Mouse (Mus musculus) adrenal gland, postnatal 25 days (tissue): Measurements from ENCODE around the gene Clec4f. TPM values are rescaled to one million over a fixed set of nuclear protein-coding genes. Genes with fewer than 3 reads are reported as not detected.
"Not testable (repeated sequence)": the region's sequence is repeated elsewhere in the genome, so short reads cannot be mapped to it uniquely, and the experiment has no call there.

Source experiments
- DNase-seq: peaks from one replicate; pipeline ENCODE4 v3.0.0; 2021; ENCODE audit warnings: mixed read lengths
- long read RNA-seq: library from polyadenylated mRNA; stranded (forward); transcript quantifications from one replicate; pipeline ENCODE4 v2.0.0, GENCODE M21; 2021
- total RNA-seq: library from RNA; stranded (reverse); gene quantifications from 2 replicates; pipeline ENCODE4 v1.2.3, GENCODE M21; 2021

Clec4f gene
- not detected in 2 replicates for total RNA-seq
- long read RNA-seq, transcript Clec4f-201 (7 exons, 2,471 nt) = major isoform, 25 of 29 reads
- long read RNA-seq, partial matches to known transcripts = 4 of 29 reads
- long read RNA-seq, other reads (novel, unspliced or antisense) = 0 of 29 reads

GRCm38 (mm10) chr6:83656087-83656486 is at the start of gene Clec4f:
Gene Clec4f (minus strand): TSS chr6:83656187.
- DNase-seq = no peak

GRCm38 (mm10) chr6:83704701-83705100 is 48.7 kb upstream of the Clec4f start:
- DNase-seq = no peak

GRCm38 (mm10) chr6:83704294-83704693 is 48.3 kb upstream of the Clec4f start:
- DNase-seq = no peak

- DNase-seq = no peak
Observed at GRCm38 (mm10) chr6:83703722-83704078, 47.7 kb upstream of the Clec4f start.

GRCm38 (mm10) chr6:83703000-83703721 is 47.2 kb upstream of the Clec4f start:
- no peak for DNase-seq

- DNase-seq = no peak
Observed at GRCm38 (mm10) chr6:83702146-83702999, 46.4 kb upstream of the Clec4f start.

GRCm38 (mm10) chr6:83701001-83701400 is 45.0 kb upstream of the Clec4f start:
- DNase-seq = no peak

GRCm38 (mm10) chr6:83699971-83700370 is 44.0 kb upstream of the Clec4f start:
- no peak for DNase-seq

GRCm38 (mm10) chr6:83697932-83698331 is 41.9 kb upstream of the Clec4f start:
- no peak for DNase-seq

- DNase-seq = no peak
Observed at GRCm38 (mm10) chr6:83696684-83697083, 40.7 kb upstream of the Clec4f start.

GRCm38 (mm10) chr6:83695731-83696130 is 39.7 kb upstream of the Clec4f start:
- DNase-seq = no peak

GRCm38 (mm10) chr6:83693835-83694234 is 37.8 kb upstream of the Clec4f start:
- peak; percentile 30 for DNase-seq

- DNase-seq = no peak
Observed at GRCm38 (mm10) chr6:83692962-83693361, 37.0 kb upstream of the Clec4f start.

- DNase-seq = no peak
Observed at GRCm38 (mm10) chr6:83690936-83691335, 34.9 kb upstream of the Clec4f start.

- DNase-seq = peak; percentile 34
Observed at GRCm38 (mm10) chr6:83690277-83690676, 34.3 kb upstream of the Clec4f start.

GRCm38 (mm10) chr6:83689374-83689773 is 33.4 kb upstream of the Clec4f start:
- DNase-seq = no peak

GRCm38 (mm10) chr6:83677757-83678156 is 21.8 kb upstream of the Clec4f start, which contains the start of gene Cd207:
Gene Cd207 (minus strand): TSS chr6:83677857.
- no peak for DNase-seq

- peak; percentile 78 for DNase-seq
Observed at GRCm38 (mm10) chr6:83673395-83673794, 17.4 kb upstream of the Clec4f start.

- no peak for DNase-seq
Observed at GRCm38 (mm10) chr6:83665009-83665408, 9.0 kb upstream of the Clec4f start.

GRCm38 (mm10) chr6:83660821-83661220 is 4.8 kb upstream of the Clec4f start:
- no peak for DNase-seq

- DNase-seq = no peak
Observed at GRCm38 (mm10) chr6:83646715-83647114, 9.3 kb downstream of the Clec4f start.

GRCm38 (mm10) chr6:83635329-83635728 is 20.7 kb downstream of the Clec4f start:
- no peak for DNase-seq

- DNase-seq = not testable (repeated sequence)
Observed at GRCm38 (mm10) chr6:83634631-83635030, 21.4 kb downstream of the Clec4f start.
